Comparison of ENCODE assay signal across 8 mouse cellular contexts in genomic region chr9:66126456-66127192, GRCm38 (mm10). TPM values are rescaled to one million over a fixed set of nuclear protein-coding genes. Genes with fewer than 3 reads are reported as not detected.
DNase-seq lines count a peak whose midpoint lies in the region; ATAC-seq and TF ChIP-seq lines count a peak whose summit lies in the region.

TSS of gene Snx1 (minus strand) at chr9:66126587.
TSS of gene Ciao2a (plus strand) at chr9:66126611.

- under 1% methylated on average over 34 of the region's 34 CpGs for WGBS in bone marrow, adult 2 months
- WGBS in embryonic facial prominence, embryonic 15.5 days = under 1% methylated on average over 34 of the region's 34 CpGs
- WGBS in limb, embryonic 14.5 days = under 1% methylated on average over 34 of the region's 34 CpGs
- WGBS in midbrain, postnatal 0 days = 1% methylated on average over 34 of the region's 34 CpGs

- H3K9me3 ChIP-seq in embryonic facial prominence, embryonic 15.5 days (replicated peaks) = no peaks in the 10 kb centered on the region
- no peaks in the 10 kb centered on the region for H3K9me3 ChIP-seq in limb, embryonic 14.5 days (ENCODE audit: control insufficient read depth, low read length)
- H3K9me3 ChIP-seq in midbrain, postnatal 0 days (ENCODE audit: low read length) = no peaks in the 10 kb centered on the region

- H3K27me3 ChIP-seq in embryonic facial prominence, embryonic 15.5 days = no peaks in the 10 kb centered on the region
- H3K27me3 ChIP-seq in limb, embryonic 14.5 days (ENCODE audit: control insufficient read depth, insufficient read depth, low read length) = no peaks in the 10 kb centered on the region
- no peaks in the 10 kb centered on the region for H3K27me3 ChIP-seq in midbrain, postnatal 0 days (ENCODE audit: insufficient read depth, low read length)

- ATAC-seq in embryonic facial prominence, embryonic 15.5 days (ENCODE audit: insufficient number of reproducible peaks, low FRiP score, low TSS enrichment, low read depth) = peak; percentile 78
- peak; percentile 83 for ATAC-seq in limb, embryonic 14.5 days (ENCODE audit: low FRiP score, low read depth)
- peak; percentile 67 for ATAC-seq in midbrain, postnatal 0 days (ENCODE audit: low FRiP score)

- peaks cover 3% of the 10 kb centered on the region for H3K4me1 ChIP-seq in bone marrow, adult 2 months (ENCODE audit: control insufficient read depth, insufficient read depth, low read length)
- peaks cover 25% of the 10 kb centered on the region for H3K4me1 ChIP-seq in embryonic facial prominence, embryonic 15.5 days
- peaks cover 20% of the 10 kb centered on the region for H3K4me1 ChIP-seq in limb, embryonic 14.5 days (ENCODE audit: control insufficient read depth, insufficient read depth, low read length)
- H3K4me1 ChIP-seq in midbrain, postnatal 0 days (ENCODE audit: insufficient read depth, low read length) = peaks cover 25% of the 10 kb centered on the region

- no peak for TF ChIP-seq CTCF in bone marrow, adult 2 months (IDR thresholded peaks at IDR 0.05; ENCODE audit: control insufficient read depth, insufficient read depth, low read length)
- TF ChIP-seq CTCF in midbrain, postnatal 0 days (IDR thresholded peaks at IDR 0.05) = peak; percentile 31

- peak within 1 kb of the TSS; percentile 74 for H3K4me3 ChIP-seq in bone marrow, adult 2 months (replicated peaks; ENCODE audit: control insufficient read depth, low read depth, low read length)
- H3K4me3 ChIP-seq in embryonic facial prominence, embryonic 15.5 days (replicated peaks) = peak within 1 kb of the TSS; percentile 70
- H3K4me3 ChIP-seq in limb, embryonic 14.5 days (replicated peaks; ENCODE audit: low read length) = peak within 1 kb of the TSS; percentile 60
- peak within 1 kb of the TSS; percentile 63 for H3K4me3 ChIP-seq in midbrain, postnatal 0 days (ENCODE audit: low read depth, low read length)

- peak within 1 kb of the TSS; percentile 74 for H3K27ac ChIP-seq in bone marrow, adult 2 months (ENCODE audit: control insufficient read depth, insufficient read depth, low read depth, low read length, poor library complexity)
- H3K27ac ChIP-seq in embryonic facial prominence, embryonic 15.5 days (replicated peaks) = peak within 1 kb of the TSS; percentile 83
- peak within 1 kb of the TSS; percentile 80 for H3K27ac ChIP-seq in limb, embryonic 14.5 days (replicated peaks; ENCODE audit: low read depth, low read length)
- peak within 1 kb of the TSS; percentile 63; the same call in 1 of the 2 replicates for H3K27ac ChIP-seq in midbrain, postnatal 0 days (ENCODE audit: low read depth, low read length)

- peak within 1 kb of the TSS; percentile 53 for H3K9ac ChIP-seq in embryonic facial prominence, embryonic 15.5 days
- H3K9ac ChIP-seq in limb, embryonic 14.5 days (ENCODE audit: low read depth, low read length, severe bottlenecking) = peak within 1 kb of the TSS; percentile 66
- H3K9ac ChIP-seq in midbrain, postnatal 0 days (replicated peaks; ENCODE audit: low read length, poor library complexity, severe bottlenecking) = peak within 1 kb of the TSS; percentile 68

- H3K4me2 ChIP-seq in embryonic facial prominence, embryonic 15.5 days (replicated peaks) = peak within 1 kb of the TSS; percentile 79
- H3K4me2 ChIP-seq in limb, embryonic 14.5 days (replicated peaks; ENCODE audit: low read depth, low read length, severe bottlenecking) = peak within 1 kb of the TSS; percentile 81
- peak within 1 kb of the TSS; percentile 84 for H3K4me2 ChIP-seq in midbrain, postnatal 0 days (ENCODE audit: low read depth, low read length, poor library complexity, severe bottlenecking)

- peak; percentile 100 for DNase-seq in 416B (ENCODE audit: low read depth)
- DNase-seq in heart, adult 8-10 months (ENCODE audit: low spot score) = peak; percentile 96
- peak; percentile 98 for DNase-seq in kidney, adult 9 months
- DNase-seq in limb, embryonic 14.5 days (ENCODE audit: low spot score) = peak; percentile 99
- DNase-seq in midbrain, postnatal 0 days (ENCODE audit: low spot score) = peak; percentile 98
- peak; percentile 87 to 90 for DNase-seq in spleen, postnatal 14 days (ENCODE audit: low spot score in 2 of 2)

- TF ChIP-seq POLR2A in bone marrow, adult 2 months (IDR thresholded peaks at IDR 0.05; ENCODE audit: borderline replicate concordance, control insufficient read depth, low read depth, low read length) = peak; percentile 80
- TF ChIP-seq POLR2A in limb, embryonic 14.5 days (IDR thresholded peaks at IDR 0.05; ENCODE audit: borderline replicate concordance, extremely low read depth, insufficient read depth, insufficient read length) = peak; percentile 64; the same call in 1 of the 2 replicates

- H3K36me3 ChIP-seq in embryonic facial prominence, embryonic 15.5 days = peaks cover 3% of the 10 kb centered on the region; the same call in 1 of the 2 replicates
- H3K36me3 ChIP-seq in limb, embryonic 14.5 days (ENCODE audit: control insufficient read depth, insufficient read depth, low read length) = peaks cover 8% of the 10 kb centered on the region; the same call in 1 of the 2 replicates
- no peaks in the 10 kb centered on the region for H3K36me3 ChIP-seq in midbrain, postnatal 0 days (ENCODE audit: insufficient read depth, low read length)

RNA-seq across cellular contexts. Expression of gene Snx1, which starts in this region (rescaled TPM):
- polyA plus RNA-seq in bone marrow, adult 2 months (2011; ENCODE audit: insufficient read depth, insufficient read length, low replicate concordance, missing spikeins) = 33.7 and 44.1 TPM in 2 replicates
- 127 and 130 TPM in 2 replicates for polyA plus RNA-seq in embryonic facial prominence, embryonic 15.5 days (2015; fragmentation: Nextera tagmentation; extraction: Ambion mirVana)
- 10 to 100 TPM; 21.3 to 25.8 (median 24.0) TPM for total RNA-seq in heart, adult 8-10 months (2022)
- 95.8 and 111 TPM in 2 replicates for polyA plus RNA-seq in limb, embryonic 14.5 days (2012; rRNA removed)
- polyA plus RNA-seq in limb, embryonic 14.5 days (2014; fragmentation: Nextera tagmentation; extraction: Ambion mirVana) = 123 and 125 TPM in 2 replicates
- total RNA-seq in midbrain, postnatal 0 days (2014; rRNA removed) = 42.3 and 47.1 TPM in 2 replicates
- polyA plus RNA-seq in midbrain, postnatal 0 days (2015; fragmentation: Nextera tagmentation; extraction: Ambion mirVana) = 38.1 and 44.0 TPM in 2 replicates

RNA-seq across cellular contexts. Expression of gene Ciao2a, which starts in this region (rescaled TPM):
- polyA plus RNA-seq in bone marrow, adult 2 months (2011; ENCODE audit: insufficient read depth, insufficient read length, low replicate concordance, missing spikeins) = 27.0 and 37.6 TPM in 2 replicates
- 128 and 129 TPM in 2 replicates for polyA plus RNA-seq in embryonic facial prominence, embryonic 15.5 days (2015; fragmentation: Nextera tagmentation; extraction: Ambion mirVana)
- 10 to 100 TPM; 63.2 to 72.4 (median 71.0) TPM for total RNA-seq in heart, adult 8-10 months (2022)
- polyA plus RNA-seq in limb, embryonic 14.5 days (2012; rRNA removed) = 47.1 and 53.0 TPM in 2 replicates
- 132 and 134 TPM in 2 replicates for polyA plus RNA-seq in limb, embryonic 14.5 days (2014; fragmentation: Nextera tagmentation; extraction: Ambion mirVana)
- total RNA-seq in midbrain, postnatal 0 days (2014; rRNA removed) = 27.5 and 28.2 TPM in 2 replicates
- 62.1 and 65.7 TPM in 2 replicates for polyA plus RNA-seq in midbrain, postnatal 0 days (2015; fragmentation: Nextera tagmentation; extraction: Ambion mirVana)

Comparison
In these comparisons a context has a peak if more than half of its experiments do, and no peak if none do; other contexts are left out.
1. Peak in every context shown above with its lines: DNase-seq, ATAC-seq, H3K4me3 ChIP-seq and H3K27ac ChIP-seq.